In genomic region chr1:121176541-121176940, GRCm38 (mm10) we compare ENCODE assay signal across 9 mouse cellular contexts.
"Had no signal": no experiment of that assay in that cellular context is flagged by ENCODE, and none has a peak within 500 bp of the region (broad histone marks: within the 10 kb centered on the region; RNA-seq: fewer than 3 reads in every experiment).

No protein-coding gene starts in this region.

- DNase-seq: kidney, adult 2 months; kidney, postnatal 14 days; thymus, postnatal 4 days had no signal

- H3K36me3 ChIP-seq: kidney, embryonic 15.5 days; limb, embryonic 15.5 days; liver, embryonic 12.5 days; lung, embryonic 15.5 days had no signal

- H3K9me3 ChIP-seq: kidney, embryonic 15.5 days; limb, embryonic 15.5 days; liver, embryonic 12.5 days; lung, embryonic 15.5 days had no signal

- H3K4me1 ChIP-seq: liver, embryonic 12.5 days had no signal

- H3K27ac ChIP-seq: kidney, embryonic 15.5 days; limb, embryonic 15.5 days; liver, embryonic 12.5 days; lung, embryonic 15.5 days; stomach, postnatal 0 days had no signal

- ATAC-seq: intestine, embryonic 16.5 days; liver, embryonic 12.5 days had no signal

- H3K4me2 ChIP-seq: kidney, embryonic 15.5 days; limb, embryonic 15.5 days; liver, embryonic 12.5 days; lung, embryonic 15.5 days had no signal

- H3K4me3 ChIP-seq: kidney, embryonic 15.5 days; limb, embryonic 15.5 days; liver, embryonic 12.5 days; lung, embryonic 15.5 days had no signal

- H3K9ac ChIP-seq: kidney, embryonic 15.5 days; limb, embryonic 15.5 days; liver, embryonic 12.5 days; lung, embryonic 15.5 days had no signal
